Mouse (Mus musculus) kidney, postnatal 0 days (tissue): Measurements from ENCODE around the gene Serpina12. TPM values are rescaled to one million over a fixed set of nuclear protein-coding genes. Genes with fewer than 3 reads are reported as not detected.

Source experiments
- ATAC-seq: fragments of 200-750 bp; cut with Nextera tagmentation; replicated peaks from 2 replicates; pipeline ENCODE4 v1.8.0; 2017; ENCODE audit warnings: low read depth, moderate number of reproducible peaks, moderate TSS enrichment, moderate library complexity; ENCODE audit not compliant: low FRiP score
- DNase-seq: peaks from one replicate; pipeline ENCODE4 v3.0.0-alpha.2; 2016; ENCODE audit warnings: low spot score
- H3K27ac ChIP-seq: fragments of 300-500 bp; sonication (generic); 2 replicates; pipeline ENCODE4 v1.5.1; 2014; ENCODE audit warnings: mild to moderate bottlenecking
- H3K27me3 ChIP-seq: fragments of 300-500 bp; sonication (generic); 2 replicates; pipeline ENCODE4 v1.6.1; 2014; ENCODE audit warnings: low read length, mixed read lengths; ENCODE audit not compliant: insufficient read depth
- H3K36me3 ChIP-seq: fragments of 300-500 bp; sonication (generic); 2 replicates; pipeline ENCODE4 v1.6.1; 2014; ENCODE audit warnings: low read length, mixed read lengths; ENCODE audit not compliant: insufficient read depth
- H3K4me1 ChIP-seq: fragments of 300-500 bp; sonication (generic); replicated peaks from 2 replicates; pipeline ENCODE4 v1.6.1; 2014; ENCODE audit warnings: antibody characterized with exemption, low read length, mixed read lengths; ENCODE audit not compliant: insufficient read depth
- H3K4me2 ChIP-seq: fragments of 300-500 bp; sonication (generic); 2 replicates; pipeline ENCODE4 v1.6.1; 2014; ENCODE audit warnings: mild to moderate bottlenecking, low read length, moderate library complexity, mixed read lengths
- H3K4me3 ChIP-seq: fragments of 300-500 bp; sonication (generic); replicated peaks from 2 replicates; pipeline ENCODE4 v1.5.1; 2014; ENCODE audit warnings: low read depth, low read length
- H3K9ac ChIP-seq: fragments of 300-500 bp; sonication (generic); 2 replicates; pipeline ENCODE4 v1.6.1; 2014; ENCODE audit warnings: low read depth, low read length
- H3K9me3 ChIP-seq: fragments of 300-500 bp; sonication (generic); replicated peaks from 2 replicates; pipeline ENCODE4 v1.6.1; 2016; ENCODE audit warnings: low read length, inconsistent platforms, mixed read lengths
- CTCF ChIP-seq: IDR thresholded peaks from 2 replicates; pipeline ENCODE4 v1.5.1; 2016; ENCODE audit warnings: antibody characterized with exemption, low read depth, mild to moderate bottlenecking, moderate library complexity
- WGBS: fragments of 180-500 bp; shearing (Covaris S2); extraction: QIAGEN DNeasy Blood & Tissue Kit; methylation state at CpG from one replicate; pipeline ENCODE4 v1.1.7; 2014; 5-methylcytosine and 5-hydroxymethylcytosine counted together
- polyA plus RNA-seq: library from polyadenylated mRNA; unstranded; fragments of >200 nt; fragmentation: Nextera tagmentation; extraction: Ambion mirVana; gene quantifications from 2 replicates; pipeline ENCODE4 v1.2.1, GENCODE M21; 2015

Gene Serpina12
- polyA plus RNA-seq, 1 experiment from 2014 or later = not detected

GRCm38 (mm10) chr12:104055755-104056154 is 11.5 kb upstream of the Serpina12 start:
- no peak overlapping the region for H3K4me3 ChIP-seq
- no peaks in the 10 kb centered on the region for H3K4me1 ChIP-seq
- H3K36me3 ChIP-seq = no peaks in the 10 kb centered on the region
- no peak overlapping the region for H3K27ac ChIP-seq
- ATAC-seq = no peak
- H3K9me3 ChIP-seq = no peaks in the 10 kb centered on the region
- no peak overlapping the region for H3K4me2 ChIP-seq
- no peak for DNase-seq
- 76% methylated on average over 8 of the region's 8 CpGs for WGBS
- no peaks in the 10 kb centered on the region for H3K27me3 ChIP-seq
- TF ChIP-seq CTCF = no peak
- H3K9ac ChIP-seq = no peak overlapping the region

DNA sequence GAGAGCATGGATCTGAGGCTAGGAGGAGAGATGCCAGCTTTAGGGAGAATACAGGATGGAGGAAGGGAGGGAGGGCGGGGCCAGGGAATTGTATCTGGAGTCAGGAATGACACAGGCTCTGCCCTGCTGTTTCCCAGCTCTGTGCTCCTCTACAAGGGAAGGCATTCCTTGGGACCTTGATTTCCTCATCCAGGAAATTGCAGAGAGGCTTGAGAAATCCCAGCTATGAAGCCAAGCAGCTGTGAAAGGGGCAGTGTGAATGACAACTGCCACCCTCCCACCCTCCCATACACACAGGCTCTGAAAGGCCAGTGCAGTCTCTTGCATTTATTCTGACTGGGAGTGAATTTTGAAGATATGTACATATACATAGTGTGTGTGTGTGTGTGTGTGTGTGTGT is 9.8 kb upstream of the Serpina12 start:
- H3K27ac ChIP-seq = no peak overlapping the region
- ATAC-seq (no peak), DNase-seq (peak; percentile 14)
- no peaks in the 10 kb centered on the region for H3K4me1 ChIP-seq
- no peaks in the 10 kb centered on the region for H3K36me3 ChIP-seq
- 40% methylated on average over 1 of the region's 1 CpGs for WGBS
- no peak overlapping the region for H3K9ac ChIP-seq
- H3K4me3 ChIP-seq = no peak overlapping the region
- no peak overlapping the region for H3K4me2 ChIP-seq
- no peaks in the 10 kb centered on the region for H3K27me3 ChIP-seq
- TF ChIP-seq CTCF = no peak
- H3K9me3 ChIP-seq = no peaks in the 10 kb centered on the region

DNA sequence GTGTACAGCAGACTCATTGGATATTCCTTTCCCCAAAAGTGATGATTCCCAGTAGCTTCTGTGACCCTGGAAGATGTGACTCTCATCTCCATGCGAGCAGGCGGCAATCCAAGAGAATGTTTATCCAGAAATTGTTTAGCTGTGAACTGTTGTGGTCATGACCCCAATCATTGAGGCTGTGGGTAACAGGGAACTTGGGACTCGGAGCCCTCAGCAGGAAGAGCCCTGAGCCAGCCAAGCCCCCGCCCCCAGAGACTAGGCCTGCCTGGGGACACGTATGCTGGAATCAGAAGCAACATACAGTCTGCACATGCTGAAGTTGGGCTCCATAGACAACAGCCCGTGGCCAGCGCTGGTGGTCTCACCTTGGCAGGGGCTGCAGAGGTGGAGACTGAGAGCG is 1.5 kb upstream of the Serpina12 start:
- H3K9me3 ChIP-seq = no peaks in the 10 kb centered on the region
- DNase-seq (no peak), ATAC-seq (no peak)
- no peaks in the 10 kb centered on the region for H3K4me1 ChIP-seq
- WGBS = 75% methylated on average over 8 of the region's 8 CpGs
- no peak overlapping the region for H3K4me2 ChIP-seq
- no peak overlapping the region for H3K9ac ChIP-seq
- H3K36me3 ChIP-seq = no peaks in the 10 kb centered on the region
- H3K27ac ChIP-seq = no peak overlapping the region
- H3K27me3 ChIP-seq = no peaks in the 10 kb centered on the region
- no peak for TF ChIP-seq CTCF
- H3K4me3 ChIP-seq = no peak overlapping the region

DNA sequence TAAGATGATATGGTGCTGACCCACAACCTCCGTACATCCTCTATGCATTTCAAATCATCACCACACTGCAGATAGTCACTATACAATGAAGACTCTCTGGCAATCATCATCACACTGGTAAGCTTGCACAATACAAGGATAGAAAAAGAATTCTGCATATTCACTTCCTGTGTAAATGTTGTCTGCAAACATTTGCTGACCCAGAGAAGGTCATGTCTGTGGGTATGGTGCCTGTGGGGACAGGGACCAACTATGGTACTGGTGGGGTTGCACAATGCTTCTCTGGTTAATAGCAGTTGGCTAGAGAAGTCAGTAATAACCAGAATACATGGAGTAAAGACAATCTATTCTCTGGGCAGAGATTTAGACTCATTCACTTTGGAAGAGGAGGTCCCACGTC is 1.5 kb downstream of the Serpina12 start:
- Histone ChIP-seq H3K4me1 (no peaks in the 10 kb centered on the region), H3K36me3 (no peaks in the 10 kb centered on the region), H3K27ac (no peak overlapping the region), H3K4me2 (no peak overlapping the region), H3K9me3 (no peaks in the 10 kb centered on the region), H3K4me3 (no peak overlapping the region), H3K27me3 (no peaks in the 10 kb centered on the region), H3K9ac (no peak overlapping the region)
- 92% methylated on average over 2 of the region's 2 CpGs for WGBS
- DNase-seq = no peak
- TF ChIP-seq CTCF = no peak
- no peak for ATAC-seq

- TF ChIP-seq CTCF = no peak
- no peak overlapping the region for H3K4me2 ChIP-seq
- no peak overlapping the region for H3K4me3 ChIP-seq
- no peak overlapping the region for H3K27ac ChIP-seq
- no peaks in the 10 kb centered on the region for H3K27me3 ChIP-seq
- ATAC-seq (no peak), DNase-seq (no peak)
- WGBS = 74% methylated on average over 6 of the region's 6 CpGs
- H3K4me1 ChIP-seq = no peaks in the 10 kb centered on the region
- H3K9me3 ChIP-seq = no peaks in the 10 kb centered on the region
- no peaks in the 10 kb centered on the region for H3K36me3 ChIP-seq
- no peak overlapping the region for H3K9ac ChIP-seq
Measured at GRCm38 (mm10) chr12:104041401-104041800, 2.8 kb downstream of the Serpina12 start.

DNA sequence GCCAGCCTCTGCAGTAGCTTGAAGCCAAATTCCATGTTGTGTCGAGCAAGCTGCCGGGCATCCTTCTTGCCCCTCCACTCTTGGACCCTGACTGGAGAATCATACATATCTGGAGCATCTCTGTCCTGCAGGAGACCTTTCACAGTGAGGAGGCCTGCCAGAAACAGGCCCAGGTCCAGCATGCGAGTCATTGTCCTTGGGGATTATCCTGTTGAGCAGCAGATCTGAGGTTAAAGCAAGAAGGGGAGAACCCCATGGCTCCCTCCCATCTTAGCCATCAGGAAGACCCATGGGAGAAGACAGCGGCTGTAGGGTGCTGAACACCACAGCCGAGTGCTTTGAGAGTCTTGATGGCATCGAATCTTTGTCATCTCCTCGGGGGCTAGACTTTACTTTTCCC is 6.1 kb downstream of the Serpina12 start:
- H3K4me1 ChIP-seq = no peaks in the 10 kb centered on the region
- no peaks in the 10 kb centered on the region for H3K36me3 ChIP-seq
- H3K27ac ChIP-seq = no peak overlapping the region
- no peaks in the 10 kb centered on the region for H3K9me3 ChIP-seq
- ATAC-seq = no peak
- no peak for DNase-seq
- no peak overlapping the region for H3K4me2 ChIP-seq
- no peak overlapping the region for H3K9ac ChIP-seq
- no peak overlapping the region for H3K4me3 ChIP-seq
- no peak for TF ChIP-seq CTCF
- WGBS = 90% methylated on average over 7 of the region's 7 CpGs
- no peaks in the 10 kb centered on the region for H3K27me3 ChIP-seq

GRCm38 (mm10) chr12:104033752-104034151 is 10.5 kb downstream of the Serpina12 start:
- H3K27me3 ChIP-seq = no peaks in the 10 kb centered on the region
- H3K9ac ChIP-seq = no peak overlapping the region
- H3K27ac ChIP-seq = no peak overlapping the region
- H3K4me3 ChIP-seq = no peak overlapping the region
- no peak overlapping the region for H3K4me2 ChIP-seq
- DNase-seq (no peak), ATAC-seq (no peak)
- H3K36me3 ChIP-seq = no peaks in the 10 kb centered on the region
- WGBS = 93% methylated on average over 1 of the region's 1 CpGs
- no peaks in the 10 kb centered on the region for H3K4me1 ChIP-seq
- no peak for TF ChIP-seq CTCF
- no peaks in the 10 kb centered on the region for H3K9me3 ChIP-seq
